18 mouse cellular contexts compared by ENCODE assay signal in genomic region chr10:71007516-71007915, GRCm38 (mm10).
DNase-seq lines count a peak whose midpoint lies in the region; ATAC-seq and TF ChIP-seq lines count a peak whose summit lies in the region.
"Had no signal": no experiment of that assay in that cellular context is flagged by ENCODE, and none has a peak within 500 bp of the region (broad histone marks: within the 10 kb centered on the region; RNA-seq: fewer than 3 reads in every experiment).

No protein-coding gene starts in this region.

- WGBS in lung, embryonic 15.5 days, result 56% methylated on average over 5 of the region's 5 CpGs
- WGBS in lung, postnatal 0 days, result 71% methylated on average over 5 of the region's 5 CpGs

- no peaks in the 10 kb centered on the region for H3K9me3 ChIP-seq in lung, embryonic 15.5 days
- H3K9me3 ChIP-seq in lung, postnatal 0 days (ENCODE audit: low read length), result no peaks in the 10 kb centered on the region
- H3K9me3 ChIP-seq: embryonic facial prominence, embryonic 10.5 days; embryonic facial prominence, embryonic 12.5 days; forebrain, embryonic 13.5 days; forebrain, embryonic 15.5 days had no signal

- ATAC-seq in lung, embryonic 15.5 days (ENCODE audit: borderline replicate concordance, extremely low read depth, low FRiP score, low TSS enrichment), result 0 out of 2 replicates have a peak, but pooled peaks have one; percentile 46
- ATAC-seq in lung, postnatal 0 days, result no peak
- ATAC-seq: activated CD4-positive, CD25-positive, alpha-beta regulatory T cell, adult 4 months; forebrain, embryonic 13.5 days; forebrain, embryonic 15.5 days had no signal

- no peaks in the 10 kb centered on the region for H3K36me3 ChIP-seq in lung, embryonic 15.5 days
- no peaks in the 10 kb centered on the region for H3K36me3 ChIP-seq in lung, postnatal 0 days (ENCODE audit: insufficient read depth, low read length)
- H3K36me3 ChIP-seq: embryonic facial prominence, embryonic 10.5 days; embryonic facial prominence, embryonic 12.5 days; forebrain, embryonic 15.5 days had no signal

- no peak overlapping the region for H3K4me2 ChIP-seq in lung, embryonic 15.5 days
- no peak overlapping the region for H3K4me2 ChIP-seq in lung, postnatal 0 days (replicated peaks; ENCODE audit: low read depth, low read length)
- H3K4me2 ChIP-seq: embryonic facial prominence, embryonic 12.5 days; forebrain, embryonic 13.5 days; forebrain, embryonic 15.5 days had no signal

- no peaks in the 10 kb centered on the region for H3K27me3 ChIP-seq in lung, embryonic 15.5 days
- H3K27me3 ChIP-seq in lung, postnatal 0 days (replicated peaks; ENCODE audit: insufficient read depth, low read length), result no peaks in the 10 kb centered on the region
- H3K27me3 ChIP-seq: embryonic facial prominence, embryonic 12.5 days; forebrain, embryonic 13.5 days; forebrain, embryonic 15.5 days had no signal

- TF ChIP-seq CTCF in lung, postnatal 0 days (IDR thresholded peaks at IDR 0.05), result no peak

- TF ChIP-seq EP300 in lung, postnatal 0 days (IDR thresholded peaks at IDR 0.05), result no peak

- H3K4me3 ChIP-seq in lung, embryonic 15.5 days, result no peak overlapping the region
- no peak overlapping the region for H3K4me3 ChIP-seq in lung, postnatal 0 days (ENCODE audit: low read depth, low read length)
- H3K4me3 ChIP-seq: embryonic facial prominence, embryonic 10.5 days; embryonic facial prominence, embryonic 12.5 days; forebrain, embryonic 13.5 days; forebrain, embryonic 15.5 days had no signal

- H3K4me1 ChIP-seq in lung, embryonic 15.5 days, result peaks cover 18% of the 10 kb centered on the region
- no peaks in the 10 kb centered on the region for H3K4me1 ChIP-seq in lung, postnatal 0 days (ENCODE audit: insufficient read depth, low read depth, low read length)
- H3K4me1 ChIP-seq: embryonic facial prominence, embryonic 10.5 days; embryonic facial prominence, embryonic 12.5 days; forebrain, embryonic 13.5 days; forebrain, embryonic 15.5 days had no signal

- DNase-seq in heart, adult 11 months, result peak; percentile 87
- no peak for DNase-seq in heart, adult 9 months (ENCODE audit: low spot score in 2 of 2)
- DNase-seq in lung, postnatal 25 days (ENCODE audit: low spot score), result no peak
- peak; percentile 36 for DNase-seq in lung, postnatal 0 days (ENCODE audit: low spot score)
- DNase-seq in lung, postnatal 10 days, result no peak
- no peak for DNase-seq in layer of hippocampus, postnatal 14 days (ENCODE audit: low spot score in 2 of 2)
- DNase-seq: adrenal gland, postnatal 36 days; cerebellum, adult 11-12 months; cerebellum, adult 2 months; cerebellum, adult 9-10 months; cerebellum, postnatal 10 days; cerebellum, postnatal 25 days had no signal

- no peak overlapping the region for H3K27ac ChIP-seq in lung, embryonic 15.5 days
- H3K27ac ChIP-seq in lung, postnatal 0 days (ENCODE audit: low read length), result no peak overlapping the region
- H3K27ac ChIP-seq: embryonic facial prominence, embryonic 10.5 days; embryonic facial prominence, embryonic 12.5 days; forebrain, embryonic 13.5 days; forebrain, embryonic 15.5 days had no signal

- no peak overlapping the region for H3K9ac ChIP-seq in lung, embryonic 15.5 days
- no peak overlapping the region for H3K9ac ChIP-seq in lung, postnatal 0 days (replicated peaks; ENCODE audit: low read depth)
- H3K9ac ChIP-seq: embryonic facial prominence, embryonic 12.5 days; forebrain, embryonic 13.5 days; forebrain, embryonic 15.5 days had no signal

Comparison
In these comparisons a context has a peak if more than half of its experiments do, and no peak if none do; other contexts are left out.
1. DNase-seq: peak in heart, adult 11 months (single experiment) and lung, postnatal 0 days (single experiment); none in heart, adult 9 months (0 of 2), lung, postnatal 25 days (single experiment), lung, postnatal 10 days (single experiment) and layer of hippocampus, postnatal 14 days (0 of 2).